In genomic region chr2:90619648-90620047, GRCm38 (mm10) we compare ENCODE assay signal across 13 mouse cellular contexts.
"Had no signal": no experiment of that assay in that cellular context is flagged by ENCODE, and none has a peak within 500 bp of the region (broad histone marks: within the 10 kb centered on the region; RNA-seq: fewer than 3 reads in every experiment).

No protein-coding gene starts in this region.

- H3K9me3 ChIP-seq: midbrain, embryonic 13.5 days; midbrain, embryonic 15.5 days; neural tube, embryonic 12.5 days had no signal

- ATAC-seq: midbrain, embryonic 13.5 days; midbrain, embryonic 15.5 days had no signal

- H3K9ac ChIP-seq: lung, embryonic 14.5 days; midbrain, embryonic 13.5 days; midbrain, embryonic 15.5 days; neural tube, embryonic 12.5 days had no signal

- H3K36me3 ChIP-seq: midbrain, embryonic 13.5 days; midbrain, embryonic 15.5 days; neural tube, embryonic 12.5 days had no signal

- H3K4me3 ChIP-seq: midbrain, embryonic 13.5 days; midbrain, embryonic 15.5 days; neural tube, embryonic 12.5 days had no signal

- DNase-seq: lung, adult 18-20 months; lung, embryonic 14.5 days; lung, postnatal 10 days; lung, postnatal 4 days; right cerebral cortex, postnatal 14 days; spleen, adult 18-20 months; thymus, adult 18-20 months; thymus, postnatal 14 days; thymus, postnatal 36 days had no signal

- H3K27ac ChIP-seq: midbrain, embryonic 13.5 days; midbrain, embryonic 15.5 days; neural tube, embryonic 12.5 days had no signal

- H3K27me3 ChIP-seq: midbrain, embryonic 13.5 days; midbrain, embryonic 15.5 days; neural tube, embryonic 12.5 days had no signal

- H3K4me2 ChIP-seq: lung, embryonic 14.5 days; midbrain, embryonic 11.5 days; midbrain, embryonic 13.5 days; midbrain, embryonic 15.5 days; neural tube, embryonic 12.5 days had no signal

- H3K4me1 ChIP-seq: midbrain, embryonic 15.5 days; neural tube, embryonic 12.5 days had no signal
